Comparison of ENCODE assay signal across 9 mouse cellular contexts in the genomic region with DNA sequence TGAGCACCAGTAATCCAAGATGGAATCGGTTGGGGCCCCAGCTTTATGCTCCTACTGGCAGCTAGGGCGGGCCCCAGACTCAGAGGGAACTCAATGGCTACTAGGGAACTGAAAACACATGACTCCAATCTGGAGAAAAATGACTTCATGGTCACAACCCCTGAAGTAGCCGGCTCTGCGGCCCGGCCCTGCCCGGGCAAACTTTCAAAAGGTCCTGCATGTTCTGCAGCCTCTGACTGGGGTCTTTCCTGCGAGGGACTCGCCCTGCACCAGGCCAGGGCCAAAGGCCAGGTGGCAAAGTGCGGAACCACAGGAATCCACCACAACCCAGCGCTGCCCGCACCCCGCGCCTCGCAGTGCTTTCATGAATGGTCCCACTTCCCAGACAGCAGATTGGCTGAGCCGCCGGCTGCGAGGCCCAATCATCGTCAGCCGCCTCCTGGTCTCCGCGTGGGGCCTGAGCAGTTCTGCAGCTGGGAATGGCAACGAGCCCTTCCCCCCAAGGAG.
DNase-seq lines count a peak whose midpoint lies in the region; ATAC-seq lines count a peak whose summit lies in the region.
"Had no signal": no experiment of that assay in that cellular context is flagged by ENCODE, and none has a peak within 500 bp of the region (broad histone marks: within the 10 kb centered on the region; RNA-seq: fewer than 3 reads in every experiment).

No protein-coding gene starts in this region.

- H3K27me3 ChIP-seq in embryonic facial prominence, embryonic 13.5 days = no peaks in the 10 kb centered on the region
- H3K27me3 ChIP-seq in limb, embryonic 11.5 days (ENCODE audit: control insufficient read depth, insufficient read depth, low read length) = no peaks in the 10 kb centered on the region
- no peaks in the 10 kb centered on the region for H3K27me3 ChIP-seq in midbrain, embryonic 11.5 days (ENCODE audit: control insufficient read depth, insufficient read depth, low read length)

- peak overlapping the region; percentile 73 for H3K4me2 ChIP-seq in embryonic facial prominence, embryonic 13.5 days
- peak overlapping the region; percentile 49 for H3K4me2 ChIP-seq in limb, embryonic 11.5 days (ENCODE audit: low read depth, severe bottlenecking)
- peak overlapping the region; percentile 58 for H3K4me2 ChIP-seq in midbrain, embryonic 11.5 days

- ATAC-seq in embryonic facial prominence, embryonic 13.5 days (ENCODE audit: insufficient number of reproducible peaks, insufficient read depth, low FRiP score, low TSS enrichment, low read depth) = peak; percentile 86
- ATAC-seq in limb, embryonic 11.5 days (ENCODE audit: insufficient number of reproducible peaks, low FRiP score, low TSS enrichment, low read depth) = peak; percentile 93
- ATAC-seq in midbrain, embryonic 11.5 days (ENCODE audit: low FRiP score) = peak; percentile 96

- H3K27ac ChIP-seq in embryonic facial prominence, embryonic 13.5 days = peak overlapping the region; percentile 78
- peak overlapping the region; percentile 60 for H3K27ac ChIP-seq in limb, embryonic 11.5 days (replicated peaks; ENCODE audit: low read depth, low read length)
- H3K27ac ChIP-seq in midbrain, embryonic 11.5 days (ENCODE audit: low read depth, low read length) = peak overlapping the region; percentile 52

- no peaks in the 10 kb centered on the region for H3K9me3 ChIP-seq in embryonic facial prominence, embryonic 13.5 days
- H3K9me3 ChIP-seq in limb, embryonic 11.5 days (ENCODE audit: control insufficient read depth, low read length) = no peaks in the 10 kb centered on the region
- H3K9me3 ChIP-seq in midbrain, embryonic 11.5 days (ENCODE audit: control insufficient read depth, low read length) = no peaks in the 10 kb centered on the region

- WGBS in embryonic facial prominence, embryonic 13.5 days = under 1% methylated on average over 22 of the region's 22 CpGs
- under 1% methylated on average over 22 of the region's 22 CpGs for WGBS in limb, embryonic 11.5 days
- WGBS in midbrain, embryonic 11.5 days = under 1% methylated on average over 22 of the region's 22 CpGs

- H3K9ac ChIP-seq in embryonic facial prominence, embryonic 13.5 days = peak overlapping the region; percentile 54; the same call in 1 of the 2 replicates
- peak overlapping the region; percentile 43; the same call in 1 of the 2 replicates for H3K9ac ChIP-seq in limb, embryonic 11.5 days (ENCODE audit: low read length)
- H3K9ac ChIP-seq in midbrain, embryonic 11.5 days (ENCODE audit: low read length) = peak overlapping the region; percentile 48

- H3K4me1 ChIP-seq in embryonic facial prominence, embryonic 13.5 days = peaks cover 24% of the 10 kb centered on the region
- H3K4me1 ChIP-seq in limb, embryonic 11.5 days (ENCODE audit: control insufficient read depth, insufficient read depth, low read length) = peaks cover 16% of the 10 kb centered on the region
- peaks cover 6% of the 10 kb centered on the region; the same call in 1 of the 2 replicates for H3K4me1 ChIP-seq in midbrain, embryonic 11.5 days (ENCODE audit: control insufficient read depth, insufficient read depth, low read length)

- no peaks in the 10 kb centered on the region for H3K36me3 ChIP-seq in embryonic facial prominence, embryonic 13.5 days
- no peaks in the 10 kb centered on the region for H3K36me3 ChIP-seq in limb, embryonic 11.5 days (ENCODE audit: control insufficient read depth, insufficient read depth, low read length)
- no peaks in the 10 kb centered on the region for H3K36me3 ChIP-seq in midbrain, embryonic 11.5 days (ENCODE audit: control insufficient read depth, insufficient read depth, low read length)

- DNase-seq in adrenal gland, postnatal 36 days = peak; percentile 90
- DNase-seq in heart, adult 8-10 months (ENCODE audit: low spot score) = peak; percentile 90
- peak; percentile 68 to 75 for DNase-seq in kidney, adult 8-10 months
- DNase-seq in limb, embryonic 11.5 days (ENCODE audit: low spot score) = peak; percentile 92
- DNase-seq in midbrain, embryonic 11.5 days (ENCODE audit: low spot score, missing footprints) = peak; percentile 97
- DNase-seq in skeletal muscle tissue, adult 2 months (ENCODE audit: low read depth, low spot score) = peak; percentile 69
- no peak for DNase-seq in T-cell, adult 2 months (ENCODE audit: low spot score)

- H3K4me3 ChIP-seq in embryonic facial prominence, embryonic 13.5 days = peak overlapping the region; percentile 36
- H3K4me3 ChIP-seq in limb, embryonic 11.5 days (ENCODE audit: low read depth, low read length) = peak overlapping the region; percentile 15
- H3K4me3 ChIP-seq in midbrain, embryonic 11.5 days (ENCODE audit: low read depth, low read length) = peak overlapping the region; percentile 22
- H3K4me3 ChIP-seq: erythroblast, embryonic 14.5 days had no signal
